Mouse (Mus musculus): ENCODE measurements around the gene Nat8l. TPM values are rescaled to one million over a fixed set of nuclear protein-coding genes. Genes with fewer than 3 reads are reported as not detected.
A peak's percentile ranks its signal among the peaks of the same experiment; 100 is the strongest.

The Nat8l gene
- polyA plus RNA-seq, 1 experiment = 2.8 TPM

GRCm38 (mm10) chr5:34002636-34003035 is 6.9 kb downstream of the Nat8l start:
- no peak for TF ChIP-seq CTCF (IDR thresholded peaks at IDR 0.05; ENCODE audit: extremely low read depth, insufficient read depth, insufficient read length, insufficient replicate concordance)
- TF ChIP-seq POLR2A (IDR thresholded peaks at IDR 0.05; ENCODE audit: low read depth, low read length) = no peak
- Histone ChIP-seq H3K27me3 (ENCODE audit: control insufficient read depth, insufficient read depth, low read length) (no peaks in the 10 kb centered on the region), H3K36me3 (ENCODE audit: control insufficient read depth, insufficient read depth, low read length) (no peaks in the 10 kb centered on the region), H3K27ac (ENCODE audit: insufficient read depth, low read length) (no peak overlapping the region), H3K4me1 (ENCODE audit: control insufficient read depth, insufficient read depth, insufficient read length) (no peaks in the 10 kb centered on the region), H3K4me3 (ENCODE audit: extremely low read depth, insufficient read depth, insufficient read length) (no peak overlapping the region)
- no peak for DNase-seq (ENCODE audit: low read depth in 1 of 2, low spot score in 2 of 2)
- WGBS = 94% methylated on average over 4 of the region's 4 CpGs

- no peaks in the 10 kb centered on the region for H3K36me3 ChIP-seq (ENCODE audit: control insufficient read depth, insufficient read depth, low read length)
- WGBS = 85% methylated on average over 5 of the region's 5 CpGs
These were observed 8.8 kb downstream of the Nat8l start for GRCm38 (mm10) chr5:34004618-34005017.

GRCm38 (mm10) chr5:34006832-34007231 is 11.0 kb downstream of the Nat8l start:
- Histone ChIP-seq H3K27me3 (ENCODE audit: control insufficient read depth, insufficient read depth, low read length) (no peaks in the 10 kb centered on the region), H3K4me1 (ENCODE audit: control insufficient read depth, insufficient read depth, insufficient read length) (no peaks in the 10 kb centered on the region), H3K36me3 (ENCODE audit: control insufficient read depth, insufficient read depth, low read length) (no peaks in the 10 kb centered on the region), H3K27ac (ENCODE audit: insufficient read depth, low read length) (no peak overlapping the region), H3K4me3 (ENCODE audit: extremely low read depth, insufficient read depth, insufficient read length) (no peak overlapping the region)
- TF ChIP-seq POLR2A (IDR thresholded peaks at IDR 0.05; ENCODE audit: low read depth, low read length) = no peak
- TF ChIP-seq CTCF (IDR thresholded peaks at IDR 0.05; ENCODE audit: extremely low read depth, insufficient read depth, insufficient read length, insufficient replicate concordance) = no peak
- 87% methylated on average over 4 of the region's 4 CpGs for WGBS
- DNase-seq (ENCODE audit: low read depth in 1 of 2, low spot score in 2 of 2) = no peak

More at GRCm38 (mm10) chr5:34004618-34005017, 8.8 kb downstream of the Nat8l start:
- no peak for DNase-seq (ENCODE audit: low read depth in 1 of 2, low spot score in 2 of 2)
- Histone ChIP-seq H3K4me3 (ENCODE audit: extremely low read depth, insufficient read depth, insufficient read length) (no peak overlapping the region), H3K27me3 (ENCODE audit: control insufficient read depth, insufficient read depth, low read length) (no peaks in the 10 kb centered on the region), H3K4me1 (ENCODE audit: control insufficient read depth, insufficient read depth, insufficient read length) (no peaks in the 10 kb centered on the region), H3K27ac (ENCODE audit: insufficient read depth, low read length) (no peak overlapping the region)
- TF ChIP-seq POLR2A (IDR thresholded peaks at IDR 0.05; ENCODE audit: low read depth, low read length) (no peak), CTCF (IDR thresholded peaks at IDR 0.05; ENCODE audit: extremely low read depth, insufficient read depth, insufficient read length, insufficient replicate concordance) (no peak)

GRCm38 (mm10) chr5:34007392-34007941 is 11.7 kb downstream of the Nat8l start:
- Histone ChIP-seq H3K4me3 (ENCODE audit: extremely low read depth, insufficient read depth, insufficient read length) (no peak overlapping the region), H3K27ac (ENCODE audit: insufficient read depth, low read length) (no peak overlapping the region), H3K4me1 (ENCODE audit: control insufficient read depth, insufficient read depth, insufficient read length) (no peaks in the 10 kb centered on the region), H3K27me3 (ENCODE audit: control insufficient read depth, insufficient read depth, low read length) (no peaks in the 10 kb centered on the region), H3K36me3 (ENCODE audit: control insufficient read depth, insufficient read depth, low read length) (no peaks in the 10 kb centered on the region)
- no peak for DNase-seq (ENCODE audit: low read depth in 1 of 2, low spot score in 2 of 2)
- TF ChIP-seq CTCF (IDR thresholded peaks at IDR 0.05; ENCODE audit: extremely low read depth, insufficient read depth, insufficient read length, insufficient replicate concordance) = no peak
- no peak for TF ChIP-seq POLR2A (IDR thresholded peaks at IDR 0.05; ENCODE audit: low read depth, low read length)
- WGBS = 82% methylated on average over 4 of the region's 4 CpGs

GRCm38 (mm10) chr5:34014652-34015051 is 18.9 kb downstream of the Nat8l start:
- Histone ChIP-seq H3K4me1 (ENCODE audit: control insufficient read depth, insufficient read depth, insufficient read length) (no peaks in the 10 kb centered on the region), H3K36me3 (ENCODE audit: control insufficient read depth, insufficient read depth, low read length) (no peaks in the 10 kb centered on the region), H3K27me3 (ENCODE audit: control insufficient read depth, insufficient read depth, low read length) (no peaks in the 10 kb centered on the region), H3K4me3 (ENCODE audit: extremely low read depth, insufficient read depth, insufficient read length) (no peak overlapping the region), H3K27ac (ENCODE audit: insufficient read depth, low read length) (no peak overlapping the region)
- peak in 1 of 2 experiments; percentile 5 for DNase-seq (ENCODE audit: low read depth in 1 of 2, low spot score in 2 of 2)
- TF ChIP-seq CTCF (IDR thresholded peaks at IDR 0.05; ENCODE audit: extremely low read depth, insufficient read depth, insufficient read length, insufficient replicate concordance) = no peak
- TF ChIP-seq POLR2A (IDR thresholded peaks at IDR 0.05; ENCODE audit: low read depth, low read length) = no peak
- WGBS = 59% methylated on average over 1 of the region's 1 CpGs

GRCm38 (mm10) chr5:34018968-34019367 is 23.2 kb downstream of the Nat8l start:
- 78% methylated on average over 4 of the region's 4 CpGs for WGBS
- TF ChIP-seq POLR2A (IDR thresholded peaks at IDR 0.05; ENCODE audit: low read depth, low read length) (no peak), CTCF (IDR thresholded peaks at IDR 0.05; ENCODE audit: extremely low read depth, insufficient read depth, insufficient read length, insufficient replicate concordance) (no peak)
- no peaks in the 10 kb centered on the region for H3K36me3 ChIP-seq (ENCODE audit: control insufficient read depth, insufficient read depth, low read length)

GRCm38 (mm10) chr5:34030101-34030500 is 34.3 kb downstream of the Nat8l start:
- H3K4me3 ChIP-seq (ENCODE audit: extremely low read depth, insufficient read depth, insufficient read length) = no peak overlapping the region
- no peaks in the 10 kb centered on the region for H3K36me3 ChIP-seq (ENCODE audit: control insufficient read depth, insufficient read depth, low read length)
- no peak for DNase-seq (ENCODE audit: low read depth in 1 of 2, low spot score in 2 of 2)
- H3K4me1 ChIP-seq (ENCODE audit: control insufficient read depth, insufficient read depth, insufficient read length) = no peaks in the 10 kb centered on the region
- WGBS = 86% methylated on average over 4 of the region's 4 CpGs
- no peak for TF ChIP-seq CTCF (IDR thresholded peaks at IDR 0.05; ENCODE audit: extremely low read depth, insufficient read depth, insufficient read length, insufficient replicate concordance)
- no peak for TF ChIP-seq POLR2A (IDR thresholded peaks at IDR 0.05; ENCODE audit: low read depth, low read length)
- H3K27ac ChIP-seq (ENCODE audit: insufficient read depth, low read length) = no peak overlapping the region
- no peaks in the 10 kb centered on the region for H3K27me3 ChIP-seq (ENCODE audit: control insufficient read depth, insufficient read depth, low read length)

More at GRCm38 (mm10) chr5:34018968-34019367, 23.2 kb downstream of the Nat8l start:
- Histone ChIP-seq H3K4me3 (ENCODE audit: extremely low read depth, insufficient read depth, insufficient read length) (no peak overlapping the region), H3K4me1 (ENCODE audit: control insufficient read depth, insufficient read depth, insufficient read length) (no peaks in the 10 kb centered on the region), H3K27ac (ENCODE audit: insufficient read depth, low read length) (no peak overlapping the region), H3K27me3 (ENCODE audit: control insufficient read depth, insufficient read depth, low read length) (no peaks in the 10 kb centered on the region)
- DNase-seq (ENCODE audit: low read depth in 1 of 2, low spot score in 2 of 2) = no peak

Data from spleen, adult 2 months (tissue).